Mouse (Mus musculus): ENCODE data around the gene Brsk2. TPM values are rescaled to one million over a fixed set of nuclear protein-coding genes. Genes with fewer than 3 reads are reported as not detected.
A peak's percentile ranks its signal among the peaks of the same experiment; 100 is the strongest.
"Not testable (repeated sequence)": the region's sequence is repeated elsewhere in the genome, so short reads cannot be mapped to it uniquely, and the experiment has no call there.

Gene Brsk2
- 21.0 and 21.2 TPM in 2 replicates for polyA plus RNA-seq (2016; fragmentation: Nextera tagmentation; extraction: Ambion mirVana)

DNA sequence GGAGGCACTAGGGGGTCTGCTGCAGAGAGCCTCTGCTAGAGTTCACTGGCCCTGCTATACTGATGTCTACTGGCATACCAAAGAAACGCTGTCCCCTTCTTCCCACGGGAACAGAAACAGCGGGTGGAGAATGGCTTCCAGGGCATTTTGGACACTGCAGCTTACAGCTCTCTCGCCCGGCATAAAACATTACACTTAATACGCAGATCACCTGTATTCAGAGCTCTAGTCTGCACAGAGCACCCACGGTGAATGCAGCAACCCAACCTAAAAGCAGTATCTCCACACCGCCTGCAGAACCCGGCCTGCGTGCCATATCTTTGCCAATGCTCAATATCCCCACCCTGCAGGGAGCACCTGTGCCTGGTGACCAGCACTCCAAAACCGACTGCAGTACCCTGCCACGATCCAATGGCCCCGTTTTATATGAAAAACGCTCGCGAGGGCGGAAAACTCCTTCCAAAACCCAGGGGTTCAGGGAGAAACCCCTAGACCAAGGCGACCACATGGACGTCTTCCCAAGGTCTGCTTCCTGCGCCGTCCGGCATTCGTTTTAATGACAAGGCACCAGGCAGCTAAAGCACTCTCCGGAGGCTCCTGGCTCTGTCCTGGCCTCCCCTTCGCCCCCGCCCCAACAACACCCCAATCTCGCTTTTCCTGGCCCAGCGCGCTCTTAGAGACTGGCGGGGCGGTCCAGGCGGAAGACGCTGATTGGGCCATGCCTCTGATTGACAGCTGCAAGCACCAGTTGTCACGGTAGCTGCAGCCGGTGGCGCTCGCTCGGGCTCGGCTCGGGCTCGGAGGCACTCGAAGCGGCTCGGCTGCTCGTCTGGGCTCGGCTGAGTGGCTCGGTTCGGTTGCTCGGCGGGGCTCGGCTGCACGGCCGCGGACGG, at the start of gene Brsk2:
TSS of gene Brsk2 (plus strand) at position 846 of the 893 bp plus-strand sequence.
- no peaks in the 10 kb centered on the region; the same call in 1 of the 2 replicates for H3K27me3 ChIP-seq (replicated peaks)
- H3K4me2 ChIP-seq (replicated peaks), result peak within 1 kb of the TSS; percentile 84
- peak within 1 kb of the TSS; percentile 95 for H3K4me3 ChIP-seq
- peak; percentile 86 for ATAC-seq (ENCODE audit: low FRiP score, low read depth)
- WGBS, result under 1% methylated on average over 55 of the region's 55 CpGs
- no peaks in the 10 kb centered on the region for H3K36me3 ChIP-seq
- peak within 1 kb of the TSS; percentile 96 for H3K27ac ChIP-seq
- peaks cover 66% of the 10 kb centered on the region for H3K4me1 ChIP-seq
- no peaks in the 10 kb centered on the region for H3K9me3 ChIP-seq
- H3K9ac ChIP-seq, result peak within 1 kb of the TSS; percentile 99

DNA sequence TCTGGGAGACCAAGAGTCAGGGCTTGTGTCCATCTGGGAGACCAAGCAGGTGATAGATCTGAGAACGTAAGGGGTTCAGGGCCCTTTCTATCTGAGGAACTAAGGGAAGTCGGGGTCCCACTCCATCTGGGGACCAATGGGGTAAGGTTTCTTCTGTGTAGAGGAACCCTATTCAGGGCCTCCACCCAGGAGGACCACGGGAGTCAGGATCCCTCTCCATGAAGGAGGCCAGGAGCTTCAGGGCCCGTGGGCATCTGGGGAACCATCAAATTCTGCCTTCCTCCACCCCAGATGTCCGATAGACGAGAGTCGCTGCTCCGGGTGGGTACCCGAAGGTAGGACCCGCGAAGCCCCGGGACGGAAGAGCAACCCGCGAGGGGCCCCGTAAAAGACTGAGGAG, 47.7 kb upstream of the Brsk2 start:
- Histone ChIP-seq H3K9me3 (no peaks in the 10 kb centered on the region), H3K9ac (peak overlapping the region; percentile 89), H3K27me3 (replicated peaks) (0 out of 2 replicates have a peak, but pooled peaks cover 3% of the 10 kb centered on the region), H3K4me2 (replicated peaks) (peak overlapping the region; percentile 91), H3K4me3 (peak overlapping the region; percentile 81), H3K27ac (peak overlapping the region; percentile 42; the same call in 1 of the 2 replicates), H3K4me1 (peaks cover 22% of the 10 kb centered on the region), H3K36me3 (no peaks in the 10 kb centered on the region)
- peak; percentile 66 for ATAC-seq (ENCODE audit: low FRiP score, low read depth)
- 1% methylated on average over 16 of the region's 16 CpGs for WGBS

DNA sequence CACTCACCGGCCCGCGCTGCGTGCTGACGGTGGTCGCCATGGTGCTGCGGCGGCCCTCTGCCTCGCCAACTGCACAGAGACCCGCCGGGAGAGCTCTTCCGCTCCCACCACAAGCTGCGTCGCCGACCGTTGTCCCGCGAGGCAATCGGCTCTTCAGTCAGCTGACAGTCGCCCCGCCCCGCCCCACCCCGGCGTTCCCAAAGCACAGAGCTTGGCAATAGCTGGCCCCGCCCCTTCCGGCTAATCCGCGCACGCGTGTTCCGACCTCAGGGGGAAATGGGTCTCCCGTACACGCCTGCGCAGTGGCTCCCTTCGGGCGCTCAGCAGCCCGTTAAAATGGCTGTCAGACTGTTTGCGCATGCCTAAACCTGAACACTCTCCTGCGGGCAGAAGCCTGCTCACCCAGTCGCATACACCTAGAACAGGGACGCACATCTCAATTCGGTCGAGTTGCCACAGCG, 47.3 kb upstream of the Brsk2 start:
- ATAC-seq (ENCODE audit: low FRiP score, low read depth), result peak; percentile 98
- under 1% methylated on average over 44 of the region's 44 CpGs for WGBS

DNA sequence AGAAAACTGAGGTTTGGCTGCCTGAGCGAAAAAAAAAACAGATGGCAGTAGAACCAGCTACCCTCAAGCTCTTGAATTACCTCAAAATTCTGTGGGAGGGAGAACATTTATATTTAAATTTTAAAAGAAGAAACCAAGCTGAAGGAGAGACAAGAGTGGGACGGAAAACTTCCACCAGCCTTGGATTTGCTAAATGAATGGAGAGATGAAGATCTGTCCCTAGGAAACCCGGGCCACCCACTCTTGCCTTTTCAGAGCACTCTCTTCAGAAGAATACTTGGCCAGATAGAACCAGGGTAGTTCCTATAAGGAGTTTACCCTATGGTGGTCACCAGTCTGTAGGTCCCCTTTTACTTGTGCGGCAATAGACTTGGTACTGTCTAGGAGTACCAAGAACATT, 46.8 kb upstream of the Brsk2 start:
- Histone ChIP-seq H3K36me3 (no peaks in the 10 kb centered on the region), H3K9me3 (no peaks in the 10 kb centered on the region), H3K9ac (peak overlapping the region; percentile 89), H3K4me3 (peak overlapping the region; percentile 81), H3K27ac (no peak overlapping the region), H3K4me1 (peaks cover 22% of the 10 kb centered on the region), H3K27me3 (replicated peaks) (0 out of 2 replicates have a peak, but pooled peaks cover 3% of the 10 kb centered on the region), H3K4me2 (replicated peaks) (peak overlapping the region; percentile 91)
- no peak for ATAC-seq (ENCODE audit: low FRiP score, low read depth)
- WGBS, result 69% methylated on average over 4 of the region's 4 CpGs

More for the DNA sequence above, 47.3 kb upstream of the Brsk2 start:
- Histone ChIP-seq H3K4me3 (peak overlapping the region; percentile 81), H3K9me3 (no peaks in the 10 kb centered on the region), H3K9ac (peak overlapping the region; percentile 89), H3K4me2 (replicated peaks) (peak overlapping the region; percentile 91), H3K27me3 (replicated peaks) (0 out of 2 replicates have a peak, but pooled peaks cover 3% of the 10 kb centered on the region), H3K4me1 (peaks cover 22% of the 10 kb centered on the region), H3K27ac (peak overlapping the region; percentile 42; the same call in 1 of the 2 replicates), H3K36me3 (no peaks in the 10 kb centered on the region)

DNA sequence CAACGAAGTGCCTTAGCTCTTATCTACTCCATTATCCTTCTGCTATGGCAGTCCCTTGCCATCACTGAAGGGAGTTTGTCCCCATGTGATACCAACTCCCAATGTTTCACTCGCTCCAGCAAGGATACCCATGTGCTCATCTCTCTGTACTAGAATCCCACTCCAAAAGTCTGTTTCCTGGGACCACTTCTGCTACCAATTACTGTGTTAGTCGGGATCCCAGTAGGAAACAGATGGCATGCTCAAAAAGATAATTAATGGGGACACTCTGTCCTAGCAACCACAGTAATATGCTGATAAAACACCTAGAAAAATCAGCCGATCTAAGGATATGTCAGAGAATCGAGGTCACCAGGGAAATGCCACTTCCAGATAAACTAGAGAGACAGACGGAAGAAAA, 41.0 kb upstream of the Brsk2 start:
- ATAC-seq (ENCODE audit: low FRiP score, low read depth), result no peak
- Histone ChIP-seq H3K9me3 (no peaks in the 10 kb centered on the region), H3K4me2 (replicated peaks) (no peak overlapping the region), H3K9ac (no peak overlapping the region), H3K4me1 (no peaks in the 10 kb centered on the region), H3K4me3 (no peak overlapping the region), H3K27me3 (replicated peaks) (0 out of 2 replicates have a peak, but pooled peaks cover 8% of the 10 kb centered on the region), H3K36me3 (no peaks in the 10 kb centered on the region), H3K27ac (no peak overlapping the region)
- WGBS, result 79% methylated on average over 6 of the region's 6 CpGs

DNA sequence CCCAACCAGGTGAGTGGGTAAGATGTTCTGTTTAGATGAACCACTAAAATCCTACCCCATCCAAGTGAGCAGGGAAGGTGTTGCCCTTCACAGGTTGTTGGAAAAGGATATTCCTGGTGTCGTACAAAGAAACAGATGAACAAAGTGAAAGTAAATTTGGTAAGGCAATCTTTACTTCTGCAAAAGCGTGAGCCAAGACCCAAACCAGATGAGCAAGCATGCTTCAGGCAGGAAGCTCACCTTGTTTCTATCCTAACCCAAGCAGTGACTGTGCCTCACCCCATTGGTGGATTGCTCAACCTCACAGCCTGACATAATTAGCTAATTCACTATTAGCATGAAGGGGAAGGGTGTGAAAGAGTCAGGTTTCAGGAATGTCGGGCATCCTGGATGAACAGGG, 38.2 kb upstream of the Brsk2 start:
- Histone ChIP-seq H3K4me2 (replicated peaks) (no peak overlapping the region), H3K27me3 (replicated peaks) (0 out of 2 replicates have a peak, but pooled peaks cover 5% of the 10 kb centered on the region), H3K36me3 (no peaks in the 10 kb centered on the region), H3K9me3 (no peaks in the 10 kb centered on the region), H3K27ac (no peak overlapping the region), H3K4me1 (no peaks in the 10 kb centered on the region), H3K9ac (no peak overlapping the region), H3K4me3 (no peak overlapping the region)
- no peak for ATAC-seq (ENCODE audit: low FRiP score, low read depth)
- WGBS, result 66% methylated on average over 3 of the region's 3 CpGs

DNA sequence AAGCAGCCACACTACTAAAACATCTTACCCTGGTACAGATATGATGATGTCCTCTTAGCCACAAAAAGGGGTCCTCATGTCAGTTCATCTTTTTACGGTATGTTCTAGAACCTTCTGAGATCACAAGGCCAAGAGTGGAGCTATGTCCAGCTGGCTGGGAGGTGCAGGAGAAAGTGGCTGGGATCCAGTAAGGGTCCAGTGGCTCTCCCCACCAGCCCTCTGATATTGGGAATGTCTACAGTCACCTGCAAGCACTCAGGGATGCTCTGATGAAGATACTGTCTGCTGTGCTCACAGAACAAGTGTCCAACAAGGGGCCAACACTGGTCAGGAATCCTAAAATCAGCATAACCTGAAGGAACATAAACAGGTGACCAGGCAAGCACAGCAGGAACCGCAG, 31.1 kb upstream of the Brsk2 start, which contains the start of gene Tollip:
TSS of gene Tollip (minus strand) at position 101 of the 400 bp plus-strand sequence.
- Histone ChIP-seq H3K4me3 (no peak within 1 kb of the TSS), H3K27ac (no peak within 1 kb of the TSS), H3K4me1 (no peaks in the 10 kb centered on the region), H3K9ac (no peak within 1 kb of the TSS), H3K4me2 (replicated peaks) (no peak within 1 kb of the TSS), H3K9me3 (no peaks in the 10 kb centered on the region), H3K36me3 (no peaks in the 10 kb centered on the region), H3K27me3 (replicated peaks) (no peaks in the 10 kb centered on the region)
- 94% methylated on average over 2 of the region's 2 CpGs for WGBS
- ATAC-seq (ENCODE audit: low FRiP score, low read depth), result no peak

DNA sequence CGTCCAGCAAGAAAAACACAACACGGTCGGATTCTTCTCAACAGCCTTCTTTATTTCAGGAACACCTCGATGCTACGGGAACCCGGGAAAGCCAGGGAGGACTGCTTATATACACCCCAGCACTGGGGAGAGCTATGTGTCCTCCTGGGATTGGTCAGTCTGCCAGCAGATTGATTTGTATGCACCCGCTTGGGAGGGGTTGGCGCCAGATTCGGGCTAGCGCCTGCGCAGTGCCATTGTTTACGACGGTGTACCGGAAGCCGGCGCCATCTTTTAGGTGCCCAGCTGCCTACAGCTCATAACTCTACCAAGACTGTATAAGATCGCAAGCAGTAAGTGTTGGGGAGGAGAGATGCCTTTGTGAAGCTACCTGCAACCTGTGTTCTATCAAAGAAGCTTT, 25.4 kb upstream of the Brsk2 start:
- H3K4me2 ChIP-seq (replicated peaks); H3K4me1 ChIP-seq; H3K27me3 ChIP-seq (replicated peaks); H3K36me3 ChIP-seq; H3K4me3 ChIP-seq; H3K9me3 ChIP-seq; H3K27ac ChIP-seq; ATAC-seq (ENCODE audit: low FRiP score, low read depth); H3K9ac ChIP-seq: not testable (repeated sequence)
- WGBS, result 95% methylated on average over 17 of the region's 17 CpGs

DNA sequence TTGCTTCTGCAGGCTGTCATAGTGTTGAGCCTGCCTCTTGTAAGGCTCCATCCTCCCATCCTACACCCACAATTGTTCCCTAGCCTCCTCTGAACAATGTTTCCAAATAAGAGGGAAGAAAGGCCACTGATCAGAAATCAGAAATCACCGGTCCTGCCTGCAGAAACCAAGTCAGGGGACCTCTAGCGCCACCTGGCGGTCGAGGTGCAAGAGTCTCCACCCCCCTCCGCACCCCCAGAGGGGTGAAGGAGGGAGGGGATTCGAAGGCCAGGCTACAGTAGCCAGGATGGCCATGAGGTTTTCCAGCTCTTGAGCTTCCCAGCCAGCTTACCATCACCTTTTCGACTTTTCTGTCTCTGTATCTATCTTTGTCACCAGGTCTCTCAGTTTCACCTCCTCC, 24.6 kb upstream of the Brsk2 start:
- WGBS, result 11% methylated on average over 7 of the region's 7 CpGs
- peak; percentile 68; the same call in 1 of the 2 replicates for ATAC-seq (ENCODE audit: low FRiP score, low read depth)
- Histone ChIP-seq H3K4me2 (replicated peaks) (no peak overlapping the region), H3K4me3 (no peak overlapping the region), H3K27me3 (replicated peaks) (no peaks in the 10 kb centered on the region), H3K27ac (no peak overlapping the region), H3K36me3 (no peaks in the 10 kb centered on the region), H3K9me3 (no peaks in the 10 kb centered on the region), H3K4me1 (0 out of 2 replicates have a peak, but pooled peaks cover 2% of the 10 kb centered on the region), H3K9ac (no peak overlapping the region)

DNA sequence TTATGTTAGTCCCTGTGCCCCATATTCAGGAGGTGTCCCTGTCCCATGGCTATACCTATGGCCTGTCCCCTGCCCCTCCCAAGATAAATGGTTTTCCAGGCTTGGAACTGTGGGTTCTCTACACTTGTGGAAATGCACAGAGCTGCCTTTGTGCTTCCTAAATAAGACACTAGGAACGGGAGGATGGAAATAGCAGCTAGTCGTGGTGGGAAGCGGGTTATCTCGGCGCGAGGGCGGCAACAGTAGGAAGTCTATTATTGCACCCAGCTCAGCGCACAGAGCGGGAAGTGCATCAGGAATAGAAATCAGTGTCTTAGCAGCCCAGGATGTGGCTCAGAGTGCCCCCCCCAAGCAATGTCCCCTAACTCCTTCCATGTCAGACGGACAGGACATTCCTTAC, 20.9 kb upstream of the Brsk2 start:
- no peaks in the 10 kb centered on the region for H3K27me3 ChIP-seq (replicated peaks)
- peaks cover 2% of the 10 kb centered on the region; the same call in 1 of the 2 replicates for H3K4me1 ChIP-seq
- H3K27ac ChIP-seq, result no peak overlapping the region
- WGBS, result 78% methylated on average over 10 of the region's 10 CpGs
- H3K9ac ChIP-seq, result 0 out of 2 replicates have a peak overlapping the region, but pooled peaks have one; percentile 2
- no peak for ATAC-seq (ENCODE audit: low FRiP score, low read depth)
- H3K9me3 ChIP-seq, result no peaks in the 10 kb centered on the region
- no peak overlapping the region for H3K4me3 ChIP-seq
- no peak overlapping the region for H3K4me2 ChIP-seq (replicated peaks)
- no peaks in the 10 kb centered on the region for H3K36me3 ChIP-seq

DNA sequence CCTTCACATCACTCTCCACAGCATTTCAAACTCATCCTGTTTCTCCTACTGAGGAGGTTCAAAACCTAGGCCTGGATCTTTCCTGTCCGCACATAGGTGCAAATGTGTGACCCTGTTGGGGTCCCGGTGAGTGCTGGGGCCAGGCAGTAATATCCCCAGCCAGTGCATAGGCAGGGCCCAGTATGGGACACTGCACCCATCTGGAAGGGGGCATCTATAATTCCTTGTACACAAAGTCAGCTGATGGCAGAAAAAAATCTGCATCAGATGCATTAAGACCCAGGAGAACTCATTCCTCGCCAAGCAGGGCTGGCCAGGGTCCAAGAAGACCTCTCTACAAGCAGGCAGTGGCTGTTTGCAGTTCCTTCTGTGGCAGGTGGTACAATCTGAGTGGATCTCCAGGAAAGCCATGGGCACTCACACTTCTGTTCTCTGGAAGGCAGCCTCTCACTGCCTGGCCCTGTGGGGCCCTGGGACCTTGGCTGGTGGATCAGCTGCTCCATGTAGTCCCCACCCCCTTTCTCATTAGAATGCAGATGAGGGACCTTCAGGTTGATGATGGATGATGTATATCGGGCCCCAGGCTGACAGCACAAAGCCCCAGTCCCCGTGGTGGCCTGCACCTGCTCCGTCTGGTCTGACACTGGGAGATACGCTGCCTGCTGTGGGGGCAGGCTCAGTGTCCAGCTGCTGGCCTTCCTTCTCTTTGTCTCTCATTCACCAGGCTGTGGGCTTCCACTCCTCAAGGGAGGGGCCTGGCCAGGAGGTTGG, 15.2 kb upstream of the Brsk2 start:
- 42% methylated on average over 7 of the region's 7 CpGs for whole genome bisulfite sequencing

DNA sequence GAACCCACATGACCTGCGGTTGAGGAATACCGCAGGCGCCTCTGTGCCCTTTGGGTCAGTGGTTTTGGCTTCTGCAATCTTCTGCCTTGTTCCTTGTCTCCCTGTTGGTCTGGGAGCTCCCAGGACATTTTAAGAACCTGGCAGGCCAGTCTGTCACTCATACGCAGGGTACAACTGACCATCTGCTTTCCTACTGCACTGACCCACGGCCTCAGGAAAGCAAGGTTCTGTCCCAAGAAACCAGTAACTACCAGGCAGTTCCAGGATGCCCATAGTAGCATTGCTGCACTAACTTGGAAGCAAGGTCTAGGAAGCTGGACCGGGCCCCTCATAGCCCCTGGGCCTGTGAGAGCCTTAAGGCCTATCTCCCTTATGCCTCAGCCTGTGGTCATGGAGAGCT, 14.6 kb upstream of the Brsk2 start:
- no peaks in the 10 kb centered on the region for H3K9me3 ChIP-seq
- no peak; the same call in 1 of the 2 replicates for ATAC-seq (ENCODE audit: low FRiP score, low read depth)
- H3K4me1 ChIP-seq, result peaks cover 13% of the 10 kb centered on the region
- no peak overlapping the region for H3K4me3 ChIP-seq
- H3K36me3 ChIP-seq, result no peaks in the 10 kb centered on the region
- H3K4me2 ChIP-seq (replicated peaks), result no peak overlapping the region
- peak overlapping the region; percentile 9 for H3K27ac ChIP-seq
- H3K9ac ChIP-seq, result no peak overlapping the region
- H3K27me3 ChIP-seq (replicated peaks), result no peaks in the 10 kb centered on the region
- 72% methylated on average over 6 of the region's 6 CpGs for WGBS

More for the DNA sequence above, 15.2 kb upstream of the Brsk2 start:
- no peaks in the 10 kb centered on the region for H3K36me3 ChIP-seq
- H3K4me1 ChIP-seq, result peaks cover 13% of the 10 kb centered on the region
- peak; percentile 96 for ATAC-seq (ENCODE audit: low FRiP score, low read depth)
- H3K27me3 ChIP-seq (replicated peaks), result no peaks in the 10 kb centered on the region
- H3K9me3 ChIP-seq, result no peaks in the 10 kb centered on the region
- H3K4me3 ChIP-seq, result no peak overlapping the region
- H3K27ac ChIP-seq, result peak overlapping the region; percentile 50
- no peak overlapping the region for H3K9ac ChIP-seq
- no peak overlapping the region for H3K4me2 ChIP-seq (replicated peaks)
